Mouse (Mus musculus) E14TG2a.4 (cell line): ENCODE results near the gene Myo3b.

Source experiments
- CTCF ChIP-seq: conservative IDR thresholded peaks from 2 replicates; pipeline ENCODE4 v1.5.1; 2014; ENCODE audit warnings: low read length
- NANOG ChIP-seq: IDR thresholded peaks from 2 replicates; pipeline ENCODE4 v1.6.1; 2014; ENCODE audit warnings: borderline replicate concordance, low read length, mixed read lengths

DNA sequence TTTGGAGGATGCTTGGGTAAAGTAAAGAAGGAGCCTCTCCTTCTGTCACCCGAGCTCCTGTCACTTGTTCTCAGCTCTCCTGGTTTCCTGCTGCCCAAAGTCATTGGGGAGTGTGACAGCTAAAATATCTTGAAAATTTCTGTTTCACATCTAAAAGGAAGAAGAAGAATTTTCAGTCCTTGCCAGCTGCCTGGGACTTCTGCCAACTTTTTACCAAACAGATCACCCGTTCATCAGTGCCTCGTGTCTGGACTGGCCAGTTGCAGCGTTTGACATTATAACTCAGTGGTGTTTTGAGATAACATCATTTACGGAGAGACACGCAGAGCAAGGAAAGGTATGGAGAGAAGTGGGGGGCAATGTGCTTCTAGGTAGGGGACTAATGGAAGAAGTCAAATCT is 20.7 kb upstream of the Myo3b start:
- TF ChIP-seq CTCF (no peak), NANOG (no peak)
